Mouse (Mus musculus): ENCODE data around the gene Zscan21. TPM values are rescaled to one million over a fixed set of nuclear protein-coding genes. Genes with fewer than 3 reads are reported as not detected.
"Not testable (repeated sequence)": the region's sequence is repeated elsewhere in the genome, so short reads cannot be mapped to it uniquely, and the experiment has no call there.

Zscan21 gene
- total RNA-seq, 2 experiments from 2014 or later: 10.5 to 13.2 TPM

- DNase-seq (ENCODE audit: low spot score); intact Hi-C loops (cut with DNase I): not testable (repeated sequence)
These were observed 6.8 kb upstream of the Zscan21 start for GRCm38 (mm10) chr5:138109847-138110396.

- DNase-seq (ENCODE audit: low spot score): no peak
These were observed 704 bp downstream of the Zscan21 start for GRCm38 (mm10) chr5:138117199-138118015.

GRCm38 (mm10) chr5:138118041-138118440, 1.3 kb downstream of the Zscan21 start:
- intact Hi-C loops (cut with DNase I): no loop called here

More at GRCm38 (mm10) chr5:138117199-138118015, 704 bp downstream of the Zscan21 start:
- intact Hi-C loops (cut with DNase I): loop anchor here (2.0 kb wide), 1 partner anchor 37 kb away; the partner anchor contains the start of gene Zfp113

GRCm38 (mm10) chr5:138132425-138133064, 15.8 kb downstream of the Zscan21 start:
- no peak for DNase-seq (ENCODE audit: low spot score)
- intact Hi-C loops (cut with DNase I): no loop called here

More at GRCm38 (mm10) chr5:138118041-138118440, 1.3 kb downstream of the Zscan21 start:
- no peak for DNase-seq (ENCODE audit: low spot score)

GRCm38 (mm10) chr5:138137257-138137656, 20.6 kb downstream of the Zscan21 start:
- no peak for DNase-seq (ENCODE audit: low spot score)
- intact Hi-C loops (cut with DNase I): loop anchor here (5.0 kb wide), 1 partner anchor 250 kb away; no protein-coding TSS in a partner anchor

- intact Hi-C loops (cut with DNase I): loop anchor here (5.0 kb wide), 1 partner anchor 251 kb away; no protein-coding TSS in a partner anchor
- DNase-seq (ENCODE audit: low spot score): no peak
These were observed 21.3 kb downstream of the Zscan21 start for GRCm38 (mm10) chr5:138137935-138138549.

- intact Hi-C loops (cut with DNase I): loop anchor here (5.0 kb wide), 1 partner anchor 251 kb away; no protein-coding TSS in a partner anchor
- no peak for DNase-seq (ENCODE audit: low spot score)
These were observed 21.9 kb downstream of the Zscan21 start for GRCm38 (mm10) chr5:138138585-138138984.

- DNase-seq (ENCODE audit: low spot score): no peak
- intact Hi-C loops (cut with DNase I): loop anchor here (2.0 to 5.0 kb wide), 2 partner anchors 38 to 67 kb away; partner anchors contain the start of genes Zkscan1 and Zscan21
These were observed 37.7 kb downstream of the Zscan21 start for GRCm38 (mm10) chr5:138154390-138154789.

- DNase-seq (ENCODE audit: low spot score): peak; percentile 80
- intact Hi-C loops (cut with DNase I): loop anchor here (2.0 kb wide), 1 partner anchor 39 kb away; the partner anchor contains the start of gene Zscan21
These were observed 38.8 kb downstream of the Zscan21 start, which contains the start of gene Zfp113 for GRCm38 (mm10) chr5:138155443-138155976. Gene Zfp113, minus strand, starts transcription at chr5:138155744.

- intact Hi-C loops (cut with DNase I): no loop called here
These were observed 43.6 kb downstream of the Zscan21 start for GRCm38 (mm10) chr5:138160224-138160762.

GRCm38 (mm10) chr5:138160842-138161665, 44.4 kb downstream of the Zscan21 start, which contains the start of gene Cops6:
Gene Cops6, plus strand, starts transcription at chr5:138161071.
- DNase-seq (ENCODE audit: low spot score): peak; percentile 84
- intact Hi-C loops (cut with DNase I): no loop called here

More at GRCm38 (mm10) chr5:138160224-138160762, 43.6 kb downstream of the Zscan21 start:
- no peak for DNase-seq (ENCODE audit: low spot score)

- intact Hi-C loops (cut with DNase I): no loop called here
- DNase-seq (ENCODE audit: low spot score): no peak
These were observed 46.3 kb downstream of the Zscan21 start for GRCm38 (mm10) chr5:138163046-138163445.

- intact Hi-C loops (cut with DNase I): no loop called here
- no peak for DNase-seq (ENCODE audit: low spot score)
These were observed 46.9 kb downstream of the Zscan21 start for GRCm38 (mm10) chr5:138163610-138164009.

- intact Hi-C loops (cut with DNase I): loop anchor here (5.0 kb wide), 1 partner anchor 378 kb away; the partner anchor contains the start of genes Mepce and Zcwpw1
- no peak for DNase-seq (ENCODE audit: low spot score)
These were observed 48.9 kb downstream of the Zscan21 start for GRCm38 (mm10) chr5:138165594-138165993.

GRCm38 (mm10) chr5:138170936-138171561, 54.3 kb downstream of the Zscan21 start:
- intact Hi-C loops (cut with DNase I): no loop called here
- DNase-seq (ENCODE audit: low spot score): peak; percentile 90

- peak; percentile 97 for DNase-seq (ENCODE audit: low spot score)
- intact Hi-C loops (cut with DNase I): loop anchor here (2.0 kb wide), 1 partner anchor 15 kb away; the partner anchor contains the start of genes Cnpy4 and Taf6
These were observed 55.2 kb downstream of the Zscan21 start, which contains the start of the genes Ap4m1 and Mcm7 for GRCm38 (mm10) chr5:138171695-138172491. Gene Ap4m1, plus strand, starts transcription at chr5:138172002. Gene Mcm7, minus strand, starts transcription at chr5:138172422.

Data from heart, postnatal 25 days (tissue).